Mouse (Mus musculus): ENCODE measurements around the gene Id2.

GRCm38 (mm10) chr12:25144591-25145343 lies 47.8 kb upstream of the Id2 start:
- TF ChIP-seq CTCF (IDR thresholded peaks at IDR 0.05; ENCODE audit: borderline replicate concordance, extremely low read depth, insufficient read depth, insufficient read length) (no peak), POLR2A (IDR thresholded peaks at IDR 0.05; ENCODE audit: borderline replicate concordance, extremely low read depth, insufficient read depth, insufficient read length, poor library complexity, severe bottlenecking) (no peak)
